ENCODE assay signal across 12 mouse cellular contexts in the genomic region with DNA sequence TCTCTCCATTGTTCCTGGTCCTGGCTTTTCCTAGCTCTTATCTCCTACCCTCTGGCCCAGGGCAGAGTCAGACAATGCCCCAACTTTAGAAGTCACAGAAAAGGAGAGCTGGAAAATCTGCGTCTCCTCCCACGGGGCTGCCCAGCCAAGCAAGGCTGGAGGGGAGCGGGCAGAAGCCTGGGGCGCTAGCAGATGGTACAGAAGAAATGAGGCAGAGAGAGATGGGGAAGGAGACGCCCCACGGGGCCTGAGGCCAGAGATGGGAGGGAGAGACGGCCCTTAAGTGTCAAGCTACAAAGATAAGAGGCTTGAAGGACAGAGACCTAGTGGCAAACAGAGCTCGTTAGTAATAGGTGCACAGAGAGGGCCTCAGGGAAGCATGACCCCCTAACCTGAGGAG. TPM values are rescaled to one million over a fixed set of nuclear protein-coding genes. Genes with fewer than 3 reads are reported as not detected.
DNase-seq lines count a peak whose midpoint lies in the region; ATAC-seq lines count a peak whose summit lies in the region.
"Had no signal": no experiment of that assay in that cellular context is flagged by ENCODE, and none has a peak within 500 bp of the region (broad histone marks: within the 10 kb centered on the region; RNA-seq: fewer than 3 reads in every experiment).

No protein-coding gene starts in this region.

- intact Hi-C loops in heart, postnatal 36 days (cut with DNase I): loop anchor here (1.0 kb wide), 1 partner anchor 15 kb away; no protein-coding TSS in a partner anchor

- WGBS in heart, embryonic 16.5 days: 26% methylated on average over 8 of the region's 8 CpGs
- 55% methylated on average over 8 of the region's 8 CpGs for WGBS in neural tube, embryonic 12.5 days

- H3K36me3 ChIP-seq in heart, embryonic 16.5 days (ENCODE audit: control insufficient read depth, insufficient read depth): no peaks in the 10 kb centered on the region
- H3K36me3 ChIP-seq in neural tube, embryonic 12.5 days: no peaks in the 10 kb centered on the region
- H3K36me3 ChIP-seq: intestine, embryonic 15.5 days; limb, embryonic 12.5 days had no signal

- H3K4me3 ChIP-seq in heart, embryonic 16.5 days (ENCODE audit: low read length): no peak overlapping the region
- H3K4me3 ChIP-seq in neural tube, embryonic 12.5 days: no peak overlapping the region
- H3K4me3 ChIP-seq: intestine, embryonic 15.5 days had no signal

- peaks cover 19% of the 10 kb centered on the region for H3K27me3 ChIP-seq in heart, embryonic 16.5 days (ENCODE audit: control insufficient read depth, insufficient read depth, low read length)
- H3K27me3 ChIP-seq in neural tube, embryonic 12.5 days (replicated peaks): peaks cover 18% of the 10 kb centered on the region

- H3K4me1 ChIP-seq in heart, embryonic 16.5 days (ENCODE audit: control insufficient read depth, insufficient read depth, low read length): peaks cover 38% of the 10 kb centered on the region
- peaks cover 15% of the 10 kb centered on the region for H3K4me1 ChIP-seq in neural tube, embryonic 12.5 days

- H3K9me3 ChIP-seq in heart, embryonic 16.5 days (replicated peaks; ENCODE audit: control insufficient read depth, low read length): 0 out of 2 replicates have a peak, but pooled peaks cover 5% of the 10 kb centered on the region
- no peaks in the 10 kb centered on the region for H3K9me3 ChIP-seq in neural tube, embryonic 12.5 days
- H3K9me3 ChIP-seq: intestine, embryonic 15.5 days had no signal

- peak overlapping the region; percentile 88 for H3K27ac ChIP-seq in heart, embryonic 16.5 days (ENCODE audit: low read length)
- H3K27ac ChIP-seq in neural tube, embryonic 12.5 days: no peak overlapping the region
- H3K27ac ChIP-seq: limb, embryonic 12.5 days; macrophage had no signal

- no peak for ATAC-seq in heart, embryonic 16.5 days (replicated peaks; ENCODE audit: extremely low read depth, insufficient read depth, low FRiP score)
- ATAC-seq in neural tube, embryonic 12.5 days (ENCODE audit: low FRiP score, low read depth): no peak
- ATAC-seq: intestine, embryonic 15.5 days had no signal

- peak overlapping the region; percentile 64 for H3K9ac ChIP-seq in heart, embryonic 16.5 days (ENCODE audit: low read length)
- H3K9ac ChIP-seq in neural tube, embryonic 12.5 days: peak overlapping the region; percentile 8; the same call in 1 of the 2 replicates
- H3K9ac ChIP-seq: intestine, embryonic 15.5 days; limb, embryonic 12.5 days had no signal

- DNase-seq in cerebellum, adult 18-20 months: peak; percentile 46 to 52
- DNase-seq in cerebellum, adult 11 months: no peak
- no peak for DNase-seq in heart, postnatal 36 days
- no peak for DNase-seq in neural tube, embryonic 10.5 days (ENCODE audit: extremely low spot score, low spot score)
- no peak for DNase-seq in right cerebral cortex, adult 2 months (ENCODE audit: low spot score in 2 of 2)
- no peak for DNase-seq in layer of hippocampus, adult 9-11 months
- DNase-seq: thymus, adult 2 months had no signal

- no peak overlapping the region for H3K4me2 ChIP-seq in heart, embryonic 16.5 days (ENCODE audit: low read depth, low read length)
- no peak overlapping the region; the same call in 1 of the 2 replicates for H3K4me2 ChIP-seq in neural tube, embryonic 12.5 days (replicated peaks)

RNA-seq across cellular contexts. Expression of a gene that starts 4.4 kb away (rescaled TPM):
- 23.5 and 26.2 TPM in 2 replicates for polyA plus RNA-seq in heart, embryonic 16.5 days (2015; fragmentation: Nextera tagmentation; extraction: Ambion mirVana)
- 10 to 100 TPM; 34.3 to 44.4 TPM for total RNA-seq in heart, postnatal 36 days (2021)
- 5.1 and 6.6 TPM in 2 replicates for polyA plus RNA-seq in neural tube, embryonic 12.5 days (2016; fragmentation: Nextera tagmentation; extraction: Ambion mirVana)

RNA-seq across cellular contexts. Expression of a gene that starts 5.9 kb away (rescaled TPM):
- polyA plus RNA-seq in heart, embryonic 16.5 days (2015; fragmentation: Nextera tagmentation; extraction: Ambion mirVana): 104 and 107 TPM in 2 replicates
- under 1 TPM in 1 of 2 experiments, not detected in 1; 0.14 TPM for total RNA-seq in heart, postnatal 36 days (2021)
- polyA plus RNA-seq in neural tube, embryonic 12.5 days (2016; fragmentation: Nextera tagmentation; extraction: Ambion mirVana): 1.1 and 1.8 TPM in 2 replicates
- polyA plus RNA-seq: macrophage had no signal

RNA-seq across cellular contexts. Expression of a gene that starts 22.3 kb away (rescaled TPM):
- polyA plus RNA-seq in heart, embryonic 16.5 days (2015; fragmentation: Nextera tagmentation; extraction: Ambion mirVana): 84.3 and 93.8 TPM in 2 replicates
- total RNA-seq in heart, postnatal 36 days (2021): 10 to 100 TPM; 66.8 to 67.0 TPM
- polyA plus RNA-seq in neural tube, embryonic 12.5 days (2016; fragmentation: Nextera tagmentation; extraction: Ambion mirVana): 124 and 133 TPM in 2 replicates

RNA-seq across cellular contexts. Expression of a gene that starts 22.7 kb away (rescaled TPM):
- 9.6 and 10.6 TPM in 2 replicates for polyA plus RNA-seq in heart, embryonic 16.5 days (2015; fragmentation: Nextera tagmentation; extraction: Ambion mirVana)
- total RNA-seq in heart, postnatal 36 days (2021): 1 to 10 TPM; 3.8 to 4.8 TPM
- polyA plus RNA-seq in neural tube, embryonic 12.5 days (2016; fragmentation: Nextera tagmentation; extraction: Ambion mirVana): 19.5 and 20.9 TPM in 2 replicates

RNA-seq across cellular contexts. Expression of a gene that starts 40.5 kb away (rescaled TPM):
- polyA plus RNA-seq in heart, embryonic 16.5 days (2015; fragmentation: Nextera tagmentation; extraction: Ambion mirVana): 2.4 and 2.7 TPM in 2 replicates
- 10 to 100 TPM in 1 of 2 experiments, 1 to 10 TPM in 1; 7.9 to 10.6 TPM for total RNA-seq in heart, postnatal 36 days (2021)
- polyA plus RNA-seq in neural tube, embryonic 12.5 days (2016; fragmentation: Nextera tagmentation; extraction: Ambion mirVana): 1.9 and 2.3 TPM in 2 replicates

Comparison
In these comparisons a context has a peak if more than half of its experiments do, and no peak if none do; other contexts are left out.
1. DNase-seq: peak in cerebellum, adult 18-20 months (2 of 2); none in cerebellum, adult 11 months (single experiment), heart, postnatal 36 days (0 of 2), neural tube, embryonic 10.5 days (single experiment), right cerebral cortex, adult 2 months (0 of 2) and layer of hippocampus, adult 9-11 months (single experiment).
2. RNA of a gene that starts 5.9 kb away (polyA plus RNA-seq): 104 to 107 TPM in heart, embryonic 16.5 days; 1.1 to 1.8 TPM in neural tube, embryonic 12.5 days; every median in the first group is over 10 times any median in the second.